Mouse (Mus musculus) ES-Bruce4 (cell line): Measurements from ENCODE around the gene Mast4. TPM values are rescaled to one million over a fixed set of nuclear protein-coding genes. Genes with fewer than 3 reads are reported as not detected.
A peak's percentile ranks its signal among the peaks of the same experiment; 100 is the strongest.

Experiments used
- H3K27ac ChIP-seq: 2 replicates; pipeline ENCODE4 v1.5.1; 2012; ENCODE audit warnings: low read length, inconsistent platforms; ENCODE audit not compliant: insufficient read depth
- H3K27me3 ChIP-seq: 2 replicates; pipeline ENCODE4 v1.6.1; 2012; ENCODE audit warnings: mild to moderate bottlenecking, low read length, inconsistent platforms; ENCODE audit not compliant: control insufficient read depth, poor library complexity, insufficient read depth, severe bottlenecking
- H3K36me3 ChIP-seq: 2 replicates; pipeline ENCODE4 v1.6.1; 2012; ENCODE audit warnings: inconsistent platforms, mild to moderate bottlenecking, low read length, moderate library complexity; ENCODE audit not compliant: control insufficient read depth, poor library complexity, insufficient read depth, severe bottlenecking
- H3K4me1 ChIP-seq: one replicate; pipeline ENCODE4 v1.8.1; 2011; ENCODE audit warnings: low read length; ENCODE audit not compliant: control insufficient read depth, insufficient read depth
- H3K4me3 ChIP-seq: 2 replicates; pipeline ENCODE4 v1.5.1; 2011; ENCODE audit warnings: low read depth, mild to moderate bottlenecking, low read length
- H3K9ac ChIP-seq: 2 replicates; pipeline ENCODE4 v1.6.1; 2012; ENCODE audit warnings: low read depth, mild to moderate bottlenecking, inconsistent platforms; ENCODE audit not compliant: poor library complexity, severe bottlenecking
- H3K9me3 ChIP-seq: replicated peaks from 2 replicates; pipeline ENCODE4 v1.6.1; 2012; ENCODE audit warnings: mild to moderate bottlenecking, low read length, inconsistent platforms; ENCODE audit not compliant: control insufficient read depth, poor library complexity, insufficient read depth, severe bottlenecking
- CTCF ChIP-seq: IDR thresholded peaks from one replicate; pipeline ENCODE4 v1.8.1; 2011; ENCODE audit warnings: low read depth, low read length
- EP300 ChIP-seq: IDR thresholded peaks from 2 replicates; pipeline ENCODE4 v1.6.1; 2011; ENCODE audit warnings: low read depth, low read length; ENCODE audit not compliant: insufficient read depth
- POLR2A ChIP-seq: IDR thresholded peaks from one replicate; pipeline ENCODE4 v1.8.1; 2011; ENCODE audit warnings: low read length; ENCODE audit not compliant: insufficient read depth
- polyA plus RNA-seq: library from polyadenylated mRNA; stranded (reverse); fragments of >200 nt; gene quantifications from 2 replicates; pipeline ENCODE4 v1.2.4, GENCODE M21; 2011; ENCODE audit warnings: low read depth; ENCODE audit not compliant: missing spikeins, insufficient read depth, insufficient read length

Mast4 gene
- polyA plus RNA-seq, 1 experiment, result 25.3 TPM

GRCm38 (mm10) chr13:102877154-102877553 lies 457.1 kb downstream of the Mast4 start:
- peaks cover 16% of the 10 kb centered on the region for H3K4me1 ChIP-seq
- no peaks in the 10 kb centered on the region for H3K9me3 ChIP-seq
- TF ChIP-seq POLR2A (no peak), CTCF (no peak), EP300 (no peak)

GRCm38 (mm10) chr13:102875520-102875919 lies 458.8 kb downstream of the Mast4 start:
- H3K9me3 ChIP-seq, result no peaks in the 10 kb centered on the region
- H3K4me3 ChIP-seq, result no peak overlapping the region
- peaks cover 16% of the 10 kb centered on the region for H3K4me1 ChIP-seq
- H3K36me3 ChIP-seq, result no peaks in the 10 kb centered on the region
- no peaks in the 10 kb centered on the region for H3K27me3 ChIP-seq
- no peak for TF ChIP-seq EP300
- TF ChIP-seq POLR2A, result no peak
- no peak for TF ChIP-seq CTCF
- no peak overlapping the region for H3K27ac ChIP-seq
- no peak overlapping the region for H3K9ac ChIP-seq

More at GRCm38 (mm10) chr13:102877154-102877553, 457.1 kb downstream of the Mast4 start:
- Histone ChIP-seq H3K4me3 (no peak overlapping the region), H3K9ac (no peak overlapping the region), H3K27me3 (no peaks in the 10 kb centered on the region), H3K36me3 (no peaks in the 10 kb centered on the region), H3K27ac (no peak overlapping the region)

DNA sequence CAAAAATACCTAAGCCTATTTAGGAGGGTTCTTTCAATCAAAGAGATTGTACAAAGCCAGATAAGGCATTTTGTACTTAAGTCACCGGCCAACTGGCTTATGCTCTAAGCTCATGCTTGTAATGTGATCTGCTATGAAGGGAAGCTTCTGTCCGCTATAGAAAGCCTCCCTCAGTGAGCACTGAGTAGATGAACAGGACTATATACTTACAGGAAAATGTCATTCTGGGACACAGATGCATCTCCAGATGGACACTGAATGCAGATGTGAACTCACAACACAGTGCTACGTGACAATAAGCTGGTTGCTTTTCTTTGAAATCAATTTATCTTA lies 459.2 kb downstream of the Mast4 start:
- Histone ChIP-seq H3K9me3 (no peaks in the 10 kb centered on the region), H3K4me3 (no peak overlapping the region), H3K9ac (no peak overlapping the region), H3K27ac (no peak overlapping the region), H3K27me3 (no peaks in the 10 kb centered on the region), H3K36me3 (no peaks in the 10 kb centered on the region), H3K4me1 (peaks cover 16% of the 10 kb centered on the region)
- TF ChIP-seq EP300 (no peak), POLR2A (no peak), CTCF (no peak)

GRCm38 (mm10) chr13:102874465-102875143 lies 459.7 kb downstream of the Mast4 start:
- Histone ChIP-seq H3K9ac (no peak overlapping the region), H3K27ac (0 out of 2 replicates have a peak overlapping the region, but pooled peaks have one; percentile 25), H3K4me3 (0 out of 2 replicates have a peak overlapping the region, but pooled peaks have one; percentile 16), H3K27me3 (no peaks in the 10 kb centered on the region), H3K36me3 (no peaks in the 10 kb centered on the region), H3K4me1 (peaks cover 16% of the 10 kb centered on the region), H3K9me3 (no peaks in the 10 kb centered on the region)
- no peak for TF ChIP-seq POLR2A
- no peak for TF ChIP-seq CTCF
- no peak for TF ChIP-seq EP300

GRCm38 (mm10) chr13:102873412-102874016 lies 460.8 kb downstream of the Mast4 start:
- H3K4me3 ChIP-seq, result no peak overlapping the region
- H3K27ac ChIP-seq, result no peak overlapping the region
- no peaks in the 10 kb centered on the region for H3K27me3 ChIP-seq
- TF ChIP-seq EP300 (no peak), CTCF (no peak), POLR2A (no peak)
- H3K36me3 ChIP-seq, result no peaks in the 10 kb centered on the region
- no peak overlapping the region for H3K9ac ChIP-seq
- peaks cover 16% of the 10 kb centered on the region for H3K4me1 ChIP-seq
- no peaks in the 10 kb centered on the region; the same call in 1 of the 2 replicates for H3K9me3 ChIP-seq
